Mouse (Mus musculus): ENCODE data around the gene Gm5129. TPM values are rescaled to one million over a fixed set of nuclear protein-coding genes. Genes with fewer than 3 reads are reported as not detected.

Gene Gm5129
- polyA plus RNA-seq, 1 experiment, result not detected

GRCm38 (mm10) chr5:29772651-29773330, 37.1 kb upstream of the Gm5129 start:
- H3K4me3 ChIP-seq (ENCODE audit: insufficient read depth, low read depth, low read length), result no peak overlapping the region
- WGBS, result 33% methylated on average over 4 of the region's 4 CpGs
- H3K4me1 ChIP-seq (ENCODE audit: control insufficient read depth, insufficient read depth, low read length), result peaks cover 6% of the 10 kb centered on the region; the same call in 1 of the 2 replicates
- H3K27me3 ChIP-seq (replicated peaks; ENCODE audit: control insufficient read depth, insufficient read depth, low read length), result no peaks in the 10 kb centered on the region
- peaks cover 5% of the 10 kb centered on the region; the same call in 1 of the 2 replicates for H3K36me3 ChIP-seq (ENCODE audit: control insufficient read depth, insufficient read depth, low read length)
- peak; percentile 17 for DNase-seq
- TF ChIP-seq POLR2A (IDR thresholded peaks at IDR 0.05; ENCODE audit: low read depth, low read length) (no peak), CTCF (conservative IDR thresholded peaks at IDR 0.05; ENCODE audit: insufficient read depth, insufficient read length, low read depth, low read length) (no peak)
- H3K27ac ChIP-seq (ENCODE audit: insufficient read depth, low read depth, low read length), result no peak overlapping the region

- no peak for DNase-seq
- H3K36me3 ChIP-seq (ENCODE audit: control insufficient read depth, insufficient read depth, low read length), result peaks cover 5% of the 10 kb centered on the region; the same call in 1 of the 2 replicates
- TF ChIP-seq POLR2A (IDR thresholded peaks at IDR 0.05; ENCODE audit: low read depth, low read length) (no peak), CTCF (conservative IDR thresholded peaks at IDR 0.05; ENCODE audit: insufficient read depth, insufficient read length, low read depth, low read length) (no peak)
- no peaks in the 10 kb centered on the region for H3K27me3 ChIP-seq (replicated peaks; ENCODE audit: control insufficient read depth, insufficient read depth, low read length)
- WGBS, result 27% methylated on average over 2 of the region's 2 CpGs
- no peak overlapping the region for H3K27ac ChIP-seq (ENCODE audit: insufficient read depth, low read depth, low read length)
- H3K4me1 ChIP-seq (ENCODE audit: control insufficient read depth, insufficient read depth, low read length), result peaks cover 6% of the 10 kb centered on the region; the same call in 1 of the 2 replicates
- no peak overlapping the region for H3K4me3 ChIP-seq (ENCODE audit: insufficient read depth, low read depth, low read length)
These were observed 36.3 kb upstream of the Gm5129 start for GRCm38 (mm10) chr5:29772038-29772437.

- Histone ChIP-seq H3K4me1 (ENCODE audit: control insufficient read depth, insufficient read depth, low read length) (peaks cover 6% of the 10 kb centered on the region; the same call in 1 of the 2 replicates), H3K4me3 (ENCODE audit: insufficient read depth, low read depth, low read length) (no peak overlapping the region), H3K36me3 (ENCODE audit: control insufficient read depth, insufficient read depth, low read length) (peaks cover 5% of the 10 kb centered on the region; the same call in 1 of the 2 replicates), H3K27ac (ENCODE audit: insufficient read depth, low read depth, low read length) (no peak overlapping the region), H3K27me3 (replicated peaks; ENCODE audit: control insufficient read depth, insufficient read depth, low read length) (no peaks in the 10 kb centered on the region)
- no peak for TF ChIP-seq POLR2A (IDR thresholded peaks at IDR 0.05; ENCODE audit: low read depth, low read length)
- peak; percentile 39 for TF ChIP-seq CTCF (conservative IDR thresholded peaks at IDR 0.05; ENCODE audit: insufficient read depth, insufficient read length, low read depth, low read length)
- 92% methylated on average over 1 of the region's 1 CpGs for WGBS
- no peak for DNase-seq
These were observed 35.2 kb upstream of the Gm5129 start for GRCm38 (mm10) chr5:29770935-29771334.

GRCm38 (mm10) chr5:29759318-29759717, 23.6 kb upstream of the Gm5129 start:
- Histone ChIP-seq H3K27me3 (replicated peaks; ENCODE audit: control insufficient read depth, insufficient read depth, low read length) (no peaks in the 10 kb centered on the region), H3K27ac (ENCODE audit: insufficient read depth, low read depth, low read length) (no peak overlapping the region), H3K4me1 (ENCODE audit: control insufficient read depth, insufficient read depth, low read length) (no peaks in the 10 kb centered on the region), H3K4me3 (ENCODE audit: insufficient read depth, low read depth, low read length) (no peak overlapping the region), H3K36me3 (ENCODE audit: control insufficient read depth, insufficient read depth, low read length) (no peaks in the 10 kb centered on the region; the same call in 1 of the 2 replicates)
- TF ChIP-seq CTCF (conservative IDR thresholded peaks at IDR 0.05; ENCODE audit: insufficient read depth, insufficient read length, low read depth, low read length) (no peak), POLR2A (IDR thresholded peaks at IDR 0.05; ENCODE audit: low read depth, low read length) (no peak)
- DNase-seq, result no peak
- 78% methylated on average over 5 of the region's 5 CpGs for WGBS

- no peaks in the 10 kb centered on the region; the same call in 1 of the 2 replicates for H3K4me1 ChIP-seq (ENCODE audit: control insufficient read depth, insufficient read depth, low read length)
- no peak for DNase-seq
- H3K27me3 ChIP-seq (replicated peaks; ENCODE audit: control insufficient read depth, insufficient read depth, low read length), result no peaks in the 10 kb centered on the region
- TF ChIP-seq CTCF (conservative IDR thresholded peaks at IDR 0.05; ENCODE audit: insufficient read depth, insufficient read length, low read depth, low read length), result no peak
- peaks cover 9% of the 10 kb centered on the region for H3K36me3 ChIP-seq (ENCODE audit: control insufficient read depth, insufficient read depth, low read length)
- H3K27ac ChIP-seq (ENCODE audit: insufficient read depth, low read depth, low read length), result no peak overlapping the region
- no peak overlapping the region for H3K4me3 ChIP-seq (ENCODE audit: insufficient read depth, low read depth, low read length)
These were observed 17.2 kb upstream of the Gm5129 start for GRCm38 (mm10) chr5:29752894-29753293.

- DNase-seq, result no peak
- no peaks in the 10 kb centered on the region; the same call in 1 of the 2 replicates for H3K4me1 ChIP-seq (ENCODE audit: control insufficient read depth, insufficient read depth, low read length)
- no peak overlapping the region for H3K4me3 ChIP-seq (ENCODE audit: insufficient read depth, low read depth, low read length)
- H3K27me3 ChIP-seq (replicated peaks; ENCODE audit: control insufficient read depth, insufficient read depth, low read length), result no peaks in the 10 kb centered on the region
- TF ChIP-seq CTCF (conservative IDR thresholded peaks at IDR 0.05; ENCODE audit: insufficient read depth, insufficient read length, low read depth, low read length) (no peak), POLR2A (IDR thresholded peaks at IDR 0.05; ENCODE audit: low read depth, low read length) (no peak)
- peaks cover 9% of the 10 kb centered on the region for H3K36me3 ChIP-seq (ENCODE audit: control insufficient read depth, insufficient read depth, low read length)
- H3K27ac ChIP-seq (ENCODE audit: insufficient read depth, low read depth, low read length), result no peak overlapping the region
These were observed 15.6 kb upstream of the Gm5129 start for GRCm38 (mm10) chr5:29751306-29751705.

- no peak for DNase-seq
- TF ChIP-seq CTCF (conservative IDR thresholded peaks at IDR 0.05; ENCODE audit: insufficient read depth, insufficient read length, low read depth, low read length) (no peak), POLR2A (IDR thresholded peaks at IDR 0.05; ENCODE audit: low read depth, low read length) (no peak)
- WGBS, result 94% methylated on average over 2 of the region's 2 CpGs
- Histone ChIP-seq H3K4me3 (ENCODE audit: insufficient read depth, low read depth, low read length) (no peak overlapping the region), H3K27ac (ENCODE audit: insufficient read depth, low read depth, low read length) (no peak overlapping the region), H3K36me3 (ENCODE audit: control insufficient read depth, insufficient read depth, low read length) (peaks cover 5% of the 10 kb centered on the region), H3K27me3 (replicated peaks; ENCODE audit: control insufficient read depth, insufficient read depth, low read length) (no peaks in the 10 kb centered on the region), H3K4me1 (ENCODE audit: control insufficient read depth, insufficient read depth, low read length) (no peaks in the 10 kb centered on the region; the same call in 1 of the 2 replicates)
These were observed 11.9 kb upstream of the Gm5129 start for GRCm38 (mm10) chr5:29747661-29748060.
